Mouse (Mus musculus) ES-Bruce4 (cell line): ENCODE data around the gene Rtl6.

Experiments
- CTCF ChIP-seq: IDR thresholded peaks from one replicate; pipeline ENCODE4 v1.8.1; 2011; ENCODE audit warnings: low read depth, low read length
- POLR2A ChIP-seq: IDR thresholded peaks from one replicate; pipeline ENCODE4 v1.8.1; 2011; ENCODE audit warnings: low read length; ENCODE audit not compliant: insufficient read depth

- no peak for TF ChIP-seq POLR2A
- TF ChIP-seq CTCF = no peak
Observed at GRCm38 (mm10) chr15:84566568-84567110, 9.0 kb upstream of the Rtl6 start.
